Mouse (Mus musculus): ENCODE measurements around the gene Dop1b.

Gene Dop1b

DNA sequence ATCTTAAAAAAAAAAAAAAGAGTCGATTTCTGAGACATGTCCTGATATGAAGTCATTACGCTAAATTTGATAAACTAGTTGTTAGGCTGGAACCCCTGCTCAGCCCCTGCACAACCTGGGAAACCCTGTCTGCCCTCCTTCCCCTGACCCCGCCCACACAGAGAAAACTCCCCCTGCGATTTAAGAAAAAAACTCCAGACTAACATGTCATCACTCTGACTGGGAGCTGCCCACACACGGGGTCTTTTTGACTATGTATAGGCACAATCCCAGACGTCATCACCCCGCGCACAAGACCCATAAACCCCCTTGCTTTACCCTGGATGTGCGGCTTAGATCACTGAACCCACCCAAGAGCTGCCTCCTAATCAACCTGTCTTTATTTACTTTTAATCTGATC is 118.4 kb downstream of the Dop1b start:
- DNase-seq (ENCODE audit: low spot score in 2 of 2) = no peak

GRCm38 (mm10) chr16:93830916-93831315 is 119.2 kb downstream of the Dop1b start:
- no peak for DNase-seq (ENCODE audit: low spot score in 2 of 2)

GRCm38 (mm10) chr16:93831627-93832395 is 120.1 kb downstream of the Dop1b start, which contains the start of gene Morc3:
TSS of gene Morc3 (plus strand) at chr16:93832121.
- peak; percentile 100 for DNase-seq (ENCODE audit: low spot score in 2 of 2)

GRCm38 (mm10) chr16:93832451-93833276 is 121.0 kb downstream of the Dop1b start:
- no peak for DNase-seq (ENCODE audit: low spot score in 2 of 2)

DNA sequence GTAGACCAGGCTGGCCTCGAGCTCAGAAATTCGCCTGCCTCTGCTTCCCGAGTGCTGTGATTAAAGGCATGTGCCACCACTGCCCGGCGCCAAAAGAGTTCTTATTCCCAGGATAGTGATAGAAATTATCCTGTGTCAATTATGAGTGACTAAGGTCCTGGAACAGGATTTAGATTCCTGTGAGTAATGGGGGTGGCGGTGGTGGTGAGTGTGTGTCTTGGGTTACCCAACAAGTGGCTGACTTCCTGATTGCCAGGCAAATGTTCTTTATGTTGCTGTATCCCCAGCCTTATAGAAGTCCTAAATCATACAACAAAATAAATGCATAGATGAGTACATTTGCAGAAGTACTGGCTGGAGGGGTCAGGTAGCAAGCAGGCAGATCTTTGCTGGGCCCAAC is 121.8 kb downstream of the Dop1b start:
- DNase-seq (ENCODE audit: low spot score in 2 of 2) = no peak

GRCm38 (mm10) chr16:93834076-93834475 is 122.4 kb downstream of the Dop1b start:
- DNase-seq (ENCODE audit: low spot score in 2 of 2) = no peak

GRCm38 (mm10) chr16:93839049-93839448 is 127.3 kb downstream of the Dop1b start:
- DNase-seq (ENCODE audit: low spot score in 2 of 2) = no peak

DNA sequence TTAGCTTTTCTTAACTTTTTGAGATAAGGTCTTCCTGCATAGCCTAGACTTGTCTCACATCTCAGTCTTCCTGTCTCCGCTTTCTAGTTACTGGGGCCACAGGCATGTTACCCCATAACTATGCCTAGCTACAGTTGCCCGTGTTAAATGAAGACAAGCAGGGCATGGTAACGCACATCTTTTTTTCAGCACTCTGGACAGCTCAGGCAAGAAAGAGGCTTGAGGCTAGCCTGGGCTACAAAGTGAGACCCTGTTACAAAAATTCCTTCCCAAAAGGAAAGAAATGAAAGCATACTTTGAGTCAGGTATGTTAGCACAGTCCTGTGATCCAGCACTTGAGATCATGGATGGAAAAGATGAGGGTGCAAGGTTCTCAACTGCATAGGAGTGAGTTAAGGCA is 138.8 kb downstream of the Dop1b start:
- no peak for DNase-seq (ENCODE audit: low spot score in 2 of 2)

DNA sequence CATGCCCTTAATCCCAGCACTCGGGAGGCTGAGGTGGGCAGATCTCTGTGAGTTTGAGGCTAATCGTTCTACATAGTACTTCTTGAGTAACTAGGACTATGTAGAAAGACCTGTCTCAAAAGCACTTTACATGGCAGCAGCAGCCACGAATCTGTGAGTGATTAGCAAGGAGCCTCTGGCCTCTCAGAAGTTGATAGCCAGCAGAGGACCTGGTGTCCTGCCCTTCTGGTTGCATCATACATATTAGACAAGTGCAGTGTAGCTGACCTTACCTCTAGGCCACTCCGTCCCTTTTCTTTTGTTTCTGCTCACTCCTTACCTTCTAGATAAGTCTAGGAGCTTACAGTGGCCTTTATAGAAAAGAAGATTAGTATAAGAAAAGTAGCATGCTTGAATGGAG is 148.3 kb downstream of the Dop1b start:
- DNase-seq (ENCODE audit: low spot score in 2 of 2) = no peak

Measured in urinary bladder, postnatal 4 days (tissue).